Mouse (Mus musculus): ENCODE measurements at regions not wholly inside any gene's neighbourhood (a gene's known extent, or its start where the extent isn't known, plus 50 kb on each side); places are given as distances from the start of the nearest gene placed in this dataset.

GRCm38 (mm10) chr13:86274926-86275622 lies 228.4 kb upstream of the Cox7c start:
- Histone ChIP-seq H3K4me3 (no peak overlapping the region), H3K27ac (no peak overlapping the region)
- no peak for TF ChIP-seq CTCF (conservative IDR thresholded peaks at IDR 0.05)
- no peak for DNase-seq (ENCODE audit: low spot score in 2 of 2)

- H3K4me3 ChIP-seq = no peak overlapping the region
- no peak for DNase-seq (ENCODE audit: low spot score in 2 of 2)
- peak; percentile 65 for TF ChIP-seq CTCF (conservative IDR thresholded peaks at IDR 0.05)
- no peak overlapping the region for H3K27ac ChIP-seq
These were observed 191.3 kb upstream of the Cox7c start for GRCm38 (mm10) chr13:86238054-86238453.

- no peak overlapping the region for H3K4me3 ChIP-seq
- DNase-seq (ENCODE audit: low spot score in 2 of 2) = no peak
- H3K27ac ChIP-seq = no peak overlapping the region
- TF ChIP-seq CTCF (conservative IDR thresholded peaks at IDR 0.05) = no peak
These were observed 158.9 kb upstream of the Cox7c start for GRCm38 (mm10) chr13:86205641-86206040.

GRCm38 (mm10) chr13:86180496-86180895 lies 133.8 kb upstream of the Cox7c start:
- H3K27ac ChIP-seq = no peak overlapping the region
- no peak overlapping the region for H3K4me3 ChIP-seq
- no peak for DNase-seq (ENCODE audit: low spot score in 2 of 2)
- TF ChIP-seq CTCF (conservative IDR thresholded peaks at IDR 0.05) = no peak

GRCm38 (mm10) chr13:86147331-86147730 lies 100.6 kb upstream of the Cox7c start:
- no peak for TF ChIP-seq CTCF (conservative IDR thresholded peaks at IDR 0.05)
- H3K27ac ChIP-seq = no peak overlapping the region
- no peak for DNase-seq (ENCODE audit: low spot score in 2 of 2)
- no peak overlapping the region for H3K4me3 ChIP-seq

GRCm38 (mm10) chr13:86111372-86112094 lies 64.8 kb upstream of the Cox7c start:
- DNase-seq (ENCODE audit: low spot score in 2 of 2) = no peak
- Histone ChIP-seq H3K27ac (no peak overlapping the region), H3K4me3 (no peak overlapping the region)
- no peak for TF ChIP-seq CTCF (conservative IDR thresholded peaks at IDR 0.05)

GRCm38 (mm10) chr13:86102212-86102611 lies 55.5 kb upstream of the Cox7c start:
- H3K4me3 ChIP-seq = no peak overlapping the region
- H3K27ac ChIP-seq = no peak overlapping the region
- no peak for TF ChIP-seq CTCF (conservative IDR thresholded peaks at IDR 0.05)
- DNase-seq (ENCODE audit: low spot score in 2 of 2) = no peak

GRCm38 (mm10) chr13:86097836-86098235 lies 51.1 kb upstream of the Cox7c start:
- no peak overlapping the region for H3K27ac ChIP-seq
- DNase-seq (ENCODE audit: low spot score in 2 of 2) = no peak
- no peak overlapping the region for H3K4me3 ChIP-seq
- no peak for TF ChIP-seq CTCF (conservative IDR thresholded peaks at IDR 0.05)

- no peak for TF ChIP-seq CTCF (conservative IDR thresholded peaks at IDR 0.05)
- no peak for DNase-seq (ENCODE audit: low spot score in 2 of 2)
- Histone ChIP-seq H3K27ac (no peak overlapping the region), H3K4me3 (no peak overlapping the region)
These were observed 50.6 kb upstream of the Cox7c start for GRCm38 (mm10) chr13:86097291-86097690.
